Mouse (Mus musculus) cerebellum, adult 2 months (tissue): Measurements from ENCODE around the gene Ate1. TPM values are rescaled to one million over a fixed set of nuclear protein-coding genes. Genes with fewer than 3 reads are reported as not detected.
"Not testable (repeated sequence)": the region's sequence is repeated elsewhere in the genome, so short reads cannot be mapped to it uniquely, and the experiment has no call there.

Source experiments
- DNase-seq, 2 experiments: peaks; one replicate each; pipeline ENCODE4 v3.0.0; 2021
- H3K27ac ChIP-seq: fragments of 200-500 bp; 2 replicates; pipeline ENCODE4 v1.5.1; 2012; ENCODE audit warnings: low read length, control low read depth, inconsistent platforms; ENCODE audit not compliant: insufficient read depth
- H3K27me3 ChIP-seq: fragments of 200-500 bp; 2 replicates; pipeline ENCODE4 v1.6.1; 2012; ENCODE audit warnings: inconsistent platforms, mild to moderate bottlenecking, low read length, moderate library complexity; ENCODE audit not compliant: control insufficient read depth, insufficient read depth
- H3K4me1 ChIP-seq: fragments of 200-500 bp; 2 replicates; pipeline ENCODE4 v1.6.1; 2011; ENCODE audit warnings: low read length; ENCODE audit not compliant: control insufficient read depth, insufficient read depth
- H3K4me3 ChIP-seq: fragments of 200-500 bp; replicated peaks from 2 replicates; pipeline ENCODE3; 2011; ENCODE audit warnings: mild to moderate bottlenecking, low read depth, low read length, control low read depth; ENCODE audit not compliant: insufficient read depth
- CTCF ChIP-seq: fragments of 200-500 bp; IDR thresholded peaks from 2 replicates; pipeline ENCODE4 v1.5.1; 2011; ENCODE audit warnings: low read depth, mild to moderate bottlenecking, control low read depth, low read length, moderate library complexity, borderline replicate concordance; ENCODE audit not compliant: insufficient read depth
- POLR2A ChIP-seq: fragments of 200-500 bp; IDR thresholded peaks from 2 replicates; pipeline ENCODE4 v1.6.1; 2011; ENCODE audit warnings: low read length, control low read depth, borderline replicate concordance; ENCODE audit not compliant: insufficient read depth
- WGBS: fragments of 180-500 bp; shearing (Covaris S2); methylation state at CpG from one replicate; pipeline ENCODE4 v1.1.7; 2018; 5-methylcytosine and 5-hydroxymethylcytosine counted together
- polyA plus RNA-seq: library from polyadenylated mRNA; depleted of rRNA; stranded (reverse); fragments of >200 nt; gene quantifications from 2 replicates; pipeline ENCODE4 v1.2.3, GENCODE M21; 2012

The Ate1 gene
- polyA plus RNA-seq, 1 experiment: 29.7 TPM

DNA sequence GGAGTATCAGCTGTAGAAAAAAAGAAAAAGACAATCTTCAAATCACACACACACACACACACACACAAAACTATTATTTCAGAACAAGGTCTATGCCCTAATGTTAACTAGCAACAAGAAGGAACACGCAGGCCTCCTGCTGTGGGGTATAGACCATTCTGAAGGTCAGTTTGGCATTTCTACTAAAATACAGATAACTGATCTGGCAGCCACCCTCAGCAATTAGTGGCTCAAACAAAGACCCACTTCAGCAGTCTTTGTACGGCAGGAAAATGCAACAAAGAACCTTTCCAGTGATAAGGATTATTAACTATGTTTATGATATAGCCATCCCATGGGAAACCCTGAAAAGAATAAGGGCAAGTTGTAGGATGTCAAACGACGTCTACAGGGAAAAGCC, 16.9 kb upstream of the Ate1 start:
- no peak overlapping the region for H3K27ac ChIP-seq
- WGBS: 82% methylated on average over 4 of the region's 4 CpGs
- H3K4me3 ChIP-seq: no peak overlapping the region
- H3K4me1 ChIP-seq: no peaks in the 10 kb centered on the region; the same call in 1 of the 2 replicates
- TF ChIP-seq POLR2A (no peak), CTCF (no peak)
- no peak for DNase-seq
- no peaks in the 10 kb centered on the region for H3K27me3 ChIP-seq

GRCm38 (mm10) chr7:130535174-130535573, 15.0 kb upstream of the Ate1 start:
- Histone ChIP-seq H3K27me3 (no peaks in the 10 kb centered on the region), H3K4me3 (no peak overlapping the region), H3K4me1 (no peaks in the 10 kb centered on the region; the same call in 1 of the 2 replicates), H3K27ac (no peak overlapping the region)
- TF ChIP-seq CTCF (no peak), POLR2A (no peak)
- no peak for DNase-seq
- 72% methylated on average over 4 of the region's 4 CpGs for WGBS

DNA sequence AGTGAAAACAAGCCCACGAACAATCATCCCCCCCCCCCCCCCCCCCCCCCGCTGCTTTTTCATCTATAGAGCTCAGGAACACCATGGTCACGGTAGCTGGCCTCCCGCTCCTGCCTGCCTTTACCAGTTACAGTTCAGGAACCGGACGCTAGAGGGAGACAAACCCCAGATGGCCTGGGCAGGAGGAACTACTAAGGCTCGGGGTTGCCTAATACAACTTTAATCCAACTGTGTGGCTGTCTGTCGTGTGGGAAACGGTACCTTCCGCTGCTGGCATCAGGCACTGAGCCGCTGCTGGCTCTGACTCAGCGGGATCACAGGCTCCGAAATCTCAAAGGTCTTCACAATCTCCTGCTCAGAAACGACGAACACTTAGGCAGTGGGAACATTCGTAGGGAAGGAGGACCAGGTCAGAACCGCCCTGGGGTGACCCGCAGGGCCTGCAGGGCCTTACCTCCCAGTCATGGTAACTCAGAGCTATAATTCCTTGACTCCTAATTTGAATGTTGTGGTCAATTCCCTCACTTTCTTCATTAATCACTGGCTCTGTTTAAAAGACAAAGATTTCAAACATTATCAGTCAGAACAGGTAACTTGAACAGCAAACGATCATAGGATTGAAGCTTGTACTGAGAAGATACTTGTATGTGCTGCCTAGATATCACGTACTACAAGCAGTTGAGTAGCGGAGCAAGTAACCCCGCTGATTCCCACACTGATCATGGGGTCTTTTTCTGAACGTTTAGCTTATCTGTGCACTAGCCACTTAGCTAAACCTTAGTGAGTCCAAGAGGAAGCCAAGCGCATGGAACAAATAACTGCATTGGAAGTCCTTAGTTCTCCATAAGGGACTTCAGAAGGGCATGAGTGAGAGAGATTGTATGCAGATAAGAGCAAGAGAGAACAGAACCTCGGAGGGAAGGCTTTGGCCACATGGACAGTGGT, 13.4 kb upstream of the Ate1 start:
- H3K27me3 ChIP-seq: no peaks in the 10 kb centered on the region
- DNase-seq: peak; percentile 83 to 92
- WGBS: 33% methylated on average over 25 of the region's 25 CpGs
- H3K4me3 ChIP-seq: no peak overlapping the region
- H3K4me1 ChIP-seq: no peaks in the 10 kb centered on the region; the same call in 1 of the 2 replicates
- TF ChIP-seq POLR2A (no peak), CTCF (peak; percentile 93)
- no peak overlapping the region for H3K27ac ChIP-seq

- H3K27me3 ChIP-seq, H3K4me1 ChIP-seq, H3K27ac ChIP-seq, H3K4me3 ChIP-seq, DNase-seq: not testable (repeated sequence)
- 92% methylated on average over 15 of the region's 15 CpGs for WGBS
These were observed 11.0 kb upstream of the Ate1 start for GRCm38 (mm10) chr7:130531138-130531537.

GRCm38 (mm10) chr7:130527306-130527705, 7.1 kb upstream of the Ate1 start:
- H3K4me3 ChIP-seq: no peak overlapping the region
- WGBS: 83% methylated on average over 9 of the region's 9 CpGs
- H3K27ac ChIP-seq: no peak overlapping the region
- H3K27me3 ChIP-seq: no peaks in the 10 kb centered on the region
- no peaks in the 10 kb centered on the region for H3K4me1 ChIP-seq
- TF ChIP-seq POLR2A: no peak
- no peak for TF ChIP-seq CTCF
- DNase-seq: no peak

GRCm38 (mm10) chr7:130523451-130523850, 3.3 kb upstream of the Ate1 start:
- no peak overlapping the region for H3K27ac ChIP-seq
- H3K4me1 ChIP-seq: no peaks in the 10 kb centered on the region
- TF ChIP-seq POLR2A: no peak
- TF ChIP-seq CTCF: no peak
- DNase-seq: no peak
- WGBS: 92% methylated on average over 8 of the region's 8 CpGs
- H3K4me3 ChIP-seq: no peak overlapping the region
- H3K27me3 ChIP-seq: no peaks in the 10 kb centered on the region

DNA sequence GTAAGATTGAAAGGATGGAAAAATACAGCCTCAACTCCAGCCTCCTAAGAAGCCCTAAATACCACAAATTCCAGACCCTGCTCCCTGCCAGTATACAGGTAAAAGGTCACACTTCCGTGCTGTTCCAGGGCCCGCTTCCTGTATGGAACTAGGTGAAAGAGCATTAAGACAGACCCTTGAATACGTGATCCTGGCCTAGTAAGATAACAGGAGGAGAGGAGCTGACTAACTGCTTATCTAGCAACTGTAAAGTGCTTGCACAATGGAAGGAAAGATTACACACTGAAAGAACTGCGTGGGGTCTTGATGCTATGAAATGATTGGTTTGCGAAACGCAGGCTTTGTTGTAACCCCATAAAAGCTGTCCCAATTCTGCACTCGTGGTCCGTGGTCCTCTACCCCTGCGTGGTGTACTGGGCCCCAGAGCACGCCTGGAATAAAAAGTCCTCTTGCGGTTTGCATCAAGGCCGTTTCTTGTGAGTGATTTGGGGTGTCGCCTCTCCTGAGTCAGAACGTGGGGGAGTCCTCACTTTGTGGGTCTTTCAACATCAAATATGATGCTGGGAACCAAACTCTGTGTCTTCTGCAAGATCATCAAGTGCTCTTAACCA, 748 bp upstream of the Ate1 start:
- WGBS: 92% methylated on average over 14 of the region's 14 CpGs
- no peak for DNase-seq
- Histone ChIP-seq H3K4me1 (no peaks in the 10 kb centered on the region), H3K4me3 (no peak overlapping the region), H3K27me3 (no peaks in the 10 kb centered on the region), H3K27ac (no peak overlapping the region)
- no peak for TF ChIP-seq POLR2A
- no peak for TF ChIP-seq CTCF
